Mouse (Mus musculus) lung, embryonic 15.5 days (tissue): ENCODE data around the gene Cyp2c69. TPM values are rescaled to one million over a fixed set of nuclear protein-coding genes. Genes with fewer than 3 reads are reported as not detected.
"Not testable (repeated sequence)": the region's sequence is repeated elsewhere in the genome, so short reads cannot be mapped to it uniquely, and the experiment has no call there.

Experiments
- ATAC-seq: fragments of 200-750 bp; cut with Nextera tagmentation; 2 replicates; pipeline ENCODE4 v1.8.0; 2017; ENCODE audit warnings: moderate number of reproducible peaks, borderline replicate concordance; ENCODE audit not compliant: low FRiP score, low TSS enrichment; ENCODE audit errors: extremely low read depth
- H3K27ac ChIP-seq: fragments of 300-500 bp; sonication (generic); 2 replicates; pipeline ENCODE4 v1.5.1; 2015; ENCODE audit warnings: moderate library complexity, mild to moderate bottlenecking, inconsistent platforms
- H3K27me3 ChIP-seq: fragments of 300-500 bp; sonication (generic); 2 replicates; pipeline ENCODE4 v1.6.1; 2015; ENCODE audit warnings: inconsistent platforms
- H3K36me3 ChIP-seq: fragments of 300-500 bp; sonication (generic); 2 replicates; pipeline ENCODE4 v1.6.1; 2015; ENCODE audit warnings: inconsistent platforms
- H3K4me1 ChIP-seq: fragments of 300-500 bp; sonication (generic); 2 replicates; pipeline ENCODE4 v1.6.1; 2015; ENCODE audit warnings: inconsistent platforms
- H3K4me2 ChIP-seq: fragments of 300-500 bp; sonication (generic); 2 replicates; pipeline ENCODE4 v1.6.1; 2015; ENCODE audit warnings: inconsistent platforms, mild to moderate bottlenecking, moderate library complexity
- H3K4me3 ChIP-seq: fragments of 300-500 bp; sonication (generic); 2 replicates; pipeline ENCODE4 v1.5.1; 2015; ENCODE audit warnings: mild to moderate bottlenecking, inconsistent platforms
- H3K9ac ChIP-seq: fragments of 300-500 bp; sonication (generic); 2 replicates; pipeline ENCODE4 v1.6.1; 2015; ENCODE audit warnings: inconsistent platforms
- H3K9me3 ChIP-seq: fragments of 300-500 bp; sonication (generic); 2 replicates; pipeline ENCODE4 v1.6.1; 2016; ENCODE audit warnings: inconsistent platforms
- WGBS: fragments of 180-500 bp; shearing (Covaris S2); methylation state at CpG from one replicate; pipeline ENCODE4 v1.1.7; 2015; 5-methylcytosine and 5-hydroxymethylcytosine counted together
- polyA plus RNA-seq: library from polyadenylated mRNA; unstranded; fragments of >200 nt; fragmentation: Nextera tagmentation; extraction: Ambion mirVana; gene quantifications from 2 replicates; pipeline ENCODE4 v1.2.1, GENCODE M21; 2015

Gene Cyp2c69
- not detected in 2 replicates for polyA plus RNA-seq

GRCm38 (mm10) chr19:39886699-39887098 is at the start of gene Cyp2c69:
Gene Cyp2c69 (minus strand): TSS chr19:39886799.
- not testable (repeated sequence) for ATAC-seq, H3K36me3 ChIP-seq
- WGBS = 81% methylated on average over 3 of the region's 3 CpGs

GRCm38 (mm10) chr19:39935396-39935795 is 48.8 kb upstream of the Cyp2c69 start:
- no peak for ATAC-seq

More at GRCm38 (mm10) chr19:39886699-39887098, at the start of gene Cyp2c69:
- H3K4me1 ChIP-seq, H3K9me3 ChIP-seq, H3K4me2 ChIP-seq, H3K27me3 ChIP-seq, H3K27ac ChIP-seq, H3K9ac ChIP-seq, H3K4me3 ChIP-seq: not testable (repeated sequence)

GRCm38 (mm10) chr19:39930032-39930431 is 43.4 kb upstream of the Cyp2c69 start:
- no peaks in the 10 kb centered on the region for H3K4me1 ChIP-seq
- no peak overlapping the region for H3K9ac ChIP-seq
- no peak overlapping the region for H3K4me2 ChIP-seq
- H3K4me3 ChIP-seq = no peak overlapping the region
- 56% methylated on average over 1 of the region's 1 CpGs for WGBS
- H3K27ac ChIP-seq = no peak overlapping the region
- no peaks in the 10 kb centered on the region for H3K9me3 ChIP-seq
- no peak for ATAC-seq
- no peaks in the 10 kb centered on the region for H3K36me3 ChIP-seq
- no peaks in the 10 kb centered on the region for H3K27me3 ChIP-seq

More at GRCm38 (mm10) chr19:39935396-39935795, 48.8 kb upstream of the Cyp2c69 start:
- Histone ChIP-seq H3K4me1 (no peaks in the 10 kb centered on the region), H3K9ac (no peak overlapping the region), H3K27ac (no peak overlapping the region), H3K4me2 (no peak overlapping the region), H3K36me3 (no peaks in the 10 kb centered on the region), H3K4me3 (no peak overlapping the region), H3K27me3 (no peaks in the 10 kb centered on the region), H3K9me3 (no peaks in the 10 kb centered on the region)
- 71% methylated on average over 2 of the region's 2 CpGs for WGBS

- H3K4me1 ChIP-seq = no peaks in the 10 kb centered on the region
- H3K4me3 ChIP-seq = no peak overlapping the region
- no peak overlapping the region for H3K9ac ChIP-seq
- no peak for ATAC-seq
- H3K9me3 ChIP-seq = no peaks in the 10 kb centered on the region
- no peak overlapping the region for H3K27ac ChIP-seq
- H3K27me3 ChIP-seq = no peaks in the 10 kb centered on the region
- H3K4me2 ChIP-seq = no peak overlapping the region
- H3K36me3 ChIP-seq = no peaks in the 10 kb centered on the region
- 89% methylated on average over 2 of the region's 2 CpGs for WGBS
Measured at GRCm38 (mm10) chr19:39901656-39902055, 15.1 kb upstream of the Cyp2c69 start.

GRCm38 (mm10) chr19:39890079-39890478 is 3.5 kb upstream of the Cyp2c69 start:
- H3K4me1 ChIP-seq, H3K4me3 ChIP-seq, H3K27ac ChIP-seq, H3K9me3 ChIP-seq, H3K9ac ChIP-seq, H3K4me2 ChIP-seq, ATAC-seq, H3K27me3 ChIP-seq, H3K36me3 ChIP-seq: not testable (repeated sequence)
- 67% methylated on average over 3 of the region's 3 CpGs for WGBS

- no peaks in the 10 kb centered on the region for H3K27me3 ChIP-seq
- H3K9ac ChIP-seq = no peak overlapping the region
- no peaks in the 10 kb centered on the region for H3K9me3 ChIP-seq
- H3K4me1 ChIP-seq = no peaks in the 10 kb centered on the region
- no peak overlapping the region for H3K27ac ChIP-seq
- H3K4me3 ChIP-seq = no peak overlapping the region
- no peak overlapping the region for H3K4me2 ChIP-seq
- WGBS = 56% methylated on average over 1 of the region's 1 CpGs
- ATAC-seq = no peak
- H3K36me3 ChIP-seq = no peaks in the 10 kb centered on the region
Measured at GRCm38 (mm10) chr19:39866133-39866532, 20.5 kb downstream of the Cyp2c69 start.

- H3K27ac ChIP-seq, H3K36me3 ChIP-seq, H3K9me3 ChIP-seq, H3K4me3 ChIP-seq, H3K4me1 ChIP-seq, ATAC-seq, H3K4me2 ChIP-seq, H3K27me3 ChIP-seq, H3K9ac ChIP-seq: not testable (repeated sequence)
- 70% methylated on average over 2 of the region's 2 CpGs for WGBS
Measured at GRCm38 (mm10) chr19:39820931-39821330, 65.7 kb downstream of the Cyp2c69 start.

- not testable (repeated sequence) for ATAC-seq, H3K4me1 ChIP-seq, H3K9ac ChIP-seq, H3K36me3 ChIP-seq, H3K9me3 ChIP-seq, H3K4me2 ChIP-seq, H3K27me3 ChIP-seq, H3K4me3 ChIP-seq, H3K27ac ChIP-seq
- 85% methylated on average over 1 of the region's 1 CpGs for WGBS
Measured at GRCm38 (mm10) chr19:39816400-39816799, 70.2 kb downstream of the Cyp2c69 start.

- WGBS = 62% methylated on average over 4 of the region's 4 CpGs
Measured at GRCm38 (mm10) chr19:39815991-39816390, 70.6 kb downstream of the Cyp2c69 start.

GRCm38 (mm10) chr19:39812714-39813113 is 73.9 kb downstream of the Cyp2c69 start, which contains the start of gene Cyp2c40:
Gene Cyp2c40 (minus strand): TSS chr19:39812814.
- not testable (repeated sequence) for H3K4me1 ChIP-seq, H3K4me2 ChIP-seq, ATAC-seq, H3K9me3 ChIP-seq, H3K27me3 ChIP-seq, H3K9ac ChIP-seq, H3K36me3 ChIP-seq, H3K27ac ChIP-seq, H3K4me3 ChIP-seq
- 83% methylated on average over 3 of the region's 3 CpGs for WGBS

More at GRCm38 (mm10) chr19:39815991-39816390, 70.6 kb downstream of the Cyp2c69 start:
- H3K9ac ChIP-seq, H3K27ac ChIP-seq, H3K4me3 ChIP-seq, H3K4me2 ChIP-seq, H3K27me3 ChIP-seq, ATAC-seq, H3K9me3 ChIP-seq, H3K4me1 ChIP-seq, H3K36me3 ChIP-seq: not testable (repeated sequence)

Other genes with a start within 250 kb of the Cyp2c69 start
- not detected in 2 replicates for gene Cyp2c67, start 237.7 kb downstream of the Cyp2c69 start, polyA plus RNA-seq
- gene Cyp2c68, start 145.7 kb downstream of the Cyp2c69 start, polyA plus RNA-seq = 0.19 and 0.96 TPM in 2 replicates
- not detected in 2 replicates for gene Cyp2c40, start 74.0 kb downstream of the Cyp2c69 start, polyA plus RNA-seq
- gene Cyp2c37, start 105.6 kb upstream of the Cyp2c69 start, polyA plus RNA-seq = not detected in 2 replicates
- gene Cyp2c54, start 187.0 kb upstream of the Cyp2c69 start, polyA plus RNA-seq = not detected in 2 replicates
- gene Cyp2c50, start 202.9 kb upstream of the Cyp2c69 start, polyA plus RNA-seq = not detected in 2 replicates